Mouse (Mus musculus) liver, postnatal 0 days (tissue): ENCODE results near the gene Nkx6-2.

ENCODE experiments used
- CTCF ChIP-seq: sonication (generic); IDR thresholded peaks from 2 replicates; pipeline ENCODE4 v1.5.1; 2016; ENCODE audit warnings: antibody characterized with exemption, low read depth
- EP300 ChIP-seq: IDR thresholded peaks from 2 replicates; pipeline ENCODE4 v1.6.1; 2016; ENCODE audit warnings: antibody characterized with exemption, low read depth, mild to moderate bottlenecking

DNA sequence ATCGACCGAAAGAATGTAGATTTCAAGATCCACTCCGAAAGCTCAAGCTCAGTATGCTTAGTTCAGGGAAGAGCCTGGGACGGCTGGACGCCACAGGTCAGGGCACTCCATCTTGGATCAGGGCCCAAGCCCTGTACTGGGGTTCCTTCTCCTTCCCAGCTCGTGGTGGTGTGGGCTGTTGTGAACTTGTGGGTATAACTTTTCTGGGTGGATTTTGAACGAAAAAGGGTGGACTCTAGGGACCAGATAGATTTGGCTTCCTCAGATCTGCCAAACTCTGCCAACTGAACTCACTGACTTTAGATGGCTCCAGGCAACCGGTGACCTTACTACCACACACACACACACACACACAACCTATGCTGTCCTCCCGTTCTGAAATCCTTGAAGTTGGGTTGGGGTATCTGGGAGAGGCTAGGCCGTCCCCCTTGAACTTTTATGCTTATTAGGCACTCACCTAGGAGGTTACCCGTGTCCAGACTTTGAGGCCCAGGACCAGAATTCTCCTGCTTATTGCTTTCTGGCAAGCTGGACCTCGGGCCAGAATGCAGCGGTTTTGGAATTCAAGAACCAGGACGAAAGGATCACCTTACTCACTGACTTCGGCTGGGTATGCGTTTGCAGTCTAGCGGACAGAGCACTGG lies 619 bp upstream of the Nkx6-2 start:
- TF ChIP-seq CTCF (no peak), EP300 (no peak)
